Comparison of ENCODE assay signal across 13 mouse cellular contexts in the genomic region with DNA sequence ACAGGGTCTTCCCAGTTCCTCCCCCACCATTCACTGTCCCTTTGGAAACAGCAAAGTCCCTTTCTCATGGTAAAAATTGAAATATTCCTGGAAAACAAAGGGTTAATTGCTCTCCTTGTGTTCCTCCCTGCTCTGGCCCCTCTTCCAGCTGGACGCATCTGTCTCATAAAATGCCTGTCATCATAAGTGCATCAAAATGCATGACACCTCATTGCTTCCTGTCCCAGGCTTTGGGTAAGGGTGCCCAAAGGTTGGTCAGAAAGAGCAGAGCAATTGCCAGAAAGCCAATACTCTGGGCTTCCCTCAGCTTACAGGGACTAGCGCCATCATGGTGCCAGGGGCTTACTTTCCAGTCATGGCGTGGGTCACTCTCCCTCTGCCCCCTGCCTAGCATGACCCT. TPM values are rescaled to one million over a fixed set of nuclear protein-coding genes. Genes with fewer than 3 reads are reported as not detected.
DNase-seq lines count a peak whose midpoint lies in the region; ATAC-seq and TF ChIP-seq lines count a peak whose summit lies in the region.
"Had no signal": no experiment of that assay in that cellular context is flagged by ENCODE, and none has a peak within 500 bp of the region (broad histone marks: within the 10 kb centered on the region; RNA-seq: fewer than 3 reads in every experiment).

No protein-coding gene starts in this region.

- TF ChIP-seq CTCF in gastrocnemius, adult 2 months (IDR thresholded peaks at IDR 0.05), result no peak

- no peak for DNase-seq in gastrocnemius, adult 2 months
- no peak for DNase-seq in gastrocnemius, adult 18-20 months (ENCODE audit: low spot score)
- DNase-seq in kidney, adult 18-20 months, result no peak
- no peak for DNase-seq in adrenal gland, postnatal 36 days
- DNase-seq in adipocyte (ENCODE audit: low spot score), result no peak
- DNase-seq: gastrocnemius, postnatal 10 days; kidney, postnatal 25 days; spleen, adult 18-20 months had no signal

- peaks cover 8% of the 10 kb centered on the region for H3K4me1 ChIP-seq in kidney, embryonic 14.5 days (ENCODE audit: control insufficient read depth, insufficient read depth, low read length)
- H3K4me1 ChIP-seq in brown adipose tissue, adult 24 weeks (ENCODE audit: control insufficient read depth, insufficient read depth, insufficient read length, low read length), result peaks cover 20% of the 10 kb centered on the region
- peaks cover 14% of the 10 kb centered on the region for H3K4me1 ChIP-seq in intestine, embryonic 15.5 days (replicated peaks)

- intact Hi-C loops in gastrocnemius, adult 2 months (cut with DNase I), result no loop called here

- H3K27ac ChIP-seq in gastrocnemius, adult 2 months, result peak overlapping the region; percentile 82
- peak overlapping the region; percentile 24; the same call in 1 of the 2 replicates for H3K27ac ChIP-seq in kidney, embryonic 14.5 days (ENCODE audit: low read depth, low read length)
- peak overlapping the region; percentile 82 for H3K27ac ChIP-seq in brown adipose tissue, adult 24 weeks (replicated peaks; ENCODE audit: low read depth, low read length)
- peak overlapping the region; percentile 62; the same call in 1 of the 2 replicates for H3K27ac ChIP-seq in intestine, embryonic 15.5 days
- H3K27ac ChIP-seq: forebrain, embryonic 10.5 days had no signal

- H3K4me3 ChIP-seq in gastrocnemius, adult 2 months, result no peak overlapping the region
- no peak overlapping the region for H3K4me3 ChIP-seq in kidney, embryonic 14.5 days (ENCODE audit: low read length)
- H3K4me3 ChIP-seq in brown adipose tissue, adult 24 weeks (ENCODE audit: insufficient read depth, low read depth, low read length), result no peak overlapping the region
- no peak overlapping the region for H3K4me3 ChIP-seq in intestine, embryonic 15.5 days (replicated peaks)
- H3K4me3 ChIP-seq: forebrain, embryonic 10.5 days had no signal

- H3K27me3 ChIP-seq in kidney, embryonic 14.5 days (ENCODE audit: control insufficient read depth, insufficient read depth, low read length), result no peaks in the 10 kb centered on the region
- no peaks in the 10 kb centered on the region for H3K27me3 ChIP-seq in intestine, embryonic 15.5 days (replicated peaks)

- H3K4me2 ChIP-seq in kidney, embryonic 14.5 days (replicated peaks; ENCODE audit: low read depth, low read length), result no peak overlapping the region
- H3K4me2 ChIP-seq in intestine, embryonic 15.5 days (replicated peaks), result no peak overlapping the region

- no peak overlapping the region for H3K9ac ChIP-seq in kidney, embryonic 14.5 days (ENCODE audit: low read depth, low read length)
- no peak overlapping the region for H3K9ac ChIP-seq in intestine, embryonic 15.5 days

- ATAC-seq in kidney, embryonic 14.5 days (ENCODE audit: low FRiP score, low TSS enrichment), result no peak
- no peak for ATAC-seq in intestine, embryonic 15.5 days

- H3K36me3 ChIP-seq in kidney, embryonic 14.5 days (ENCODE audit: control insufficient read depth, insufficient read depth, low read length), result peaks cover 20% of the 10 kb centered on the region
- H3K36me3 ChIP-seq in intestine, embryonic 15.5 days, result peaks cover 5% of the 10 kb centered on the region; the same call in 1 of the 2 replicates

- WGBS in kidney, embryonic 14.5 days, result 54% methylated on average over 3 of the region's 3 CpGs
- 56% methylated on average over 3 of the region's 3 CpGs for WGBS in intestine, embryonic 15.5 days

- H3K9me3 ChIP-seq in kidney, embryonic 14.5 days (ENCODE audit: control insufficient read depth, low read length), result no peaks in the 10 kb centered on the region
- no peaks in the 10 kb centered on the region for H3K9me3 ChIP-seq in intestine, embryonic 15.5 days
- H3K9me3 ChIP-seq: forebrain, embryonic 10.5 days; G1E had no signal

RNA-seq across cellular contexts. Expression of a gene that starts 10.7 kb away (rescaled TPM):
- total RNA-seq in gastrocnemius, adult 2 months (2021), result 100 to 1,000 TPM in 1 of 2 experiments, 10 to 100 TPM in 1; 85.5 to 125 TPM
- total RNA-seq in gastrocnemius, adult 18-20 months (2021), result 100 to 1,000 TPM; 104 to 126 TPM
- polyA plus RNA-seq in kidney, embryonic 14.5 days (2014; fragmentation: Nextera tagmentation; extraction: Ambion mirVana), result 11.2 and 11.4 TPM in 2 replicates
- 7.1 and 10.8 TPM in 2 replicates for polyA plus RNA-seq in brown adipose tissue, adult 24 weeks (2012; ENCODE audit: insufficient read depth, insufficient read length, missing spikeins)
- polyA plus RNA-seq in intestine, embryonic 15.5 days (2015; fragmentation: Nextera tagmentation; extraction: Ambion mirVana), result 8.0 and 9.6 TPM in 2 replicates
- 10 to 100 TPM; 20.8 to 23.1 TPM for total RNA-seq in adrenal gland, postnatal 36 days (2021)

Comparison
In these comparisons a context has a peak if more than half of its experiments do, and no peak if none do; other contexts are left out.
1. H3K27ac ChIP-seq: peak in every context shown above with its lines; median percentile 82 in gastrocnemius, adult 2 months; 82 in brown adipose tissue, adult 24 weeks; 62 in intestine, embryonic 15.5 days; 24 in kidney, embryonic 14.5 days.